Mouse (Mus musculus) myocyte (in vitro differentiated cells): Measurements from ENCODE around the gene Sowahb.

Experiments used
- CEBPB ChIP-seq: IDR thresholded peaks from 2 replicates; pipeline ENCODE4 v1.6.1; 2011; ENCODE audit warnings: mild to moderate bottlenecking, moderate library complexity; ENCODE audit not compliant: poor library complexity, insufficient read depth, severe bottlenecking
- MYOG ChIP-seq, 3 experiments: IDR thresholded peaks; one replicate each; pipeline ENCODE4 v1.6.1; 2011; ENCODE audit warnings: control low read depth in 2 of 3, low read depth in 2 of 3, mild to moderate bottlenecking in 2 of 3; ENCODE audit not compliant: insufficient read length in 2 of 3, control insufficient read depth in 1 of 3, insufficient read depth in 1 of 3
- POLR2A ChIP-seq: IDR thresholded peaks from one replicate; pipeline ENCODE4 v1.6.1; 2011; ENCODE audit warnings: low read depth, mild to moderate bottlenecking, control low read depth, moderate library complexity; ENCODE audit not compliant: insufficient read length
- POLR2AphosphoS2 ChIP-seq: IDR thresholded peaks from one replicate; pipeline ENCODE4 v1.6.1; 2011; ENCODE audit warnings: low read depth, control low read depth; ENCODE audit not compliant: insufficient read length
- USF1 ChIP-seq: IDR thresholded peaks from one replicate; pipeline ENCODE4 v1.6.1; 2011; ENCODE audit warnings: low read depth, mild to moderate bottlenecking, control low read depth, moderate library complexity

DNA sequence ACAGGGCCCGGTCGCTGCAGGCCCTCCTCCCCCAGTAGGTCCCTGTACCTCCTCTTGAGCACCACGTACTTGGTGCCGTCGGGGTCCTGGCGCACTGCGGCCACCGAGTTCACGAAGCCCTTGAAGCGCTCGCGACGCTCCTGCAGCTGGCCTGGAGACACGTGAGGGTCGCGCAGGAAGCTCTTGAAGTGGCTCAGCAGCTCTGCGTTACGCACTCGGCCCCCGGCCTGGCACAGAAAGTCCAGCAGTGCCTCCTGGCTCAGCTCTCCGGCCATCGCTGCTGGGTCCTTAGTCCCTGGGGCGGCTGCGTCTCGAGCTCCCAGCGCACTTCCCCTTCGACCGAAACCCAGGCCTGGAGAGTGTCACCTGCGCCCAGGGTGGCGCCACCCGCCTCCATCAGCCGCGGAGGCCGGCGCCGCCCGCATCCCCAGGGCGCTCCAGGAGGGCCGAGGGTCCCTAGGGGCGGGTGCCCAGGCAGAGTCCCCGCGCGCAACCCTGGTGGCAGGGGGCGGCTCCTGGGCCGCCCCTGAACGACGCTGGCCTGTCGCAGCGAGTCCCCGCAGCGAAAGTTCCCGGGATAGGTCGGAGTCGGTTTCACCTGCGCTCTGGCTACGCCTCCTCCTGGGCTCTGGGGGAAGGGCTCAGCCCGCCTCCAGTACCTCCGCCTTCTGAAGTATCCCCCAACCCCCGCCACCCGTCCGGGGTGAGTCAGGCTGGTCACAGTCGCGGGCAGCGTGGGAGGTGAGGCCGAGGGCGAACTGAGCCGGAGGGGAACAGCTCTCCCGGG, at the start of gene Sowahb:
- TF ChIP-seq POLR2A = no peak
- no peak for TF ChIP-seq MYOG (IDR thresholded peaks at IDR 0.05; ENCODE audit: control insufficient read depth in 1 of 3, insufficient read depth in 1 of 3, insufficient read length in 2 of 3, low read depth in 2 of 3)
- TF ChIP-seq POLR2AphosphoS2 = no peak
- TF ChIP-seq CEBPB = no peak
- no peak for TF ChIP-seq USF1
